Mouse (Mus musculus): ENCODE results near the gene Ltb4r2. TPM values are rescaled to one million over a fixed set of nuclear protein-coding genes. Genes with fewer than 3 reads are reported as not detected.

The Ltb4r2 gene
- total RNA-seq (2014; fragmentation: Nextera tagmentation) (not detected in 2 replicates), total RNA-seq (2017) (0.38 and 1.7 TPM in 2 replicates)

DNA sequence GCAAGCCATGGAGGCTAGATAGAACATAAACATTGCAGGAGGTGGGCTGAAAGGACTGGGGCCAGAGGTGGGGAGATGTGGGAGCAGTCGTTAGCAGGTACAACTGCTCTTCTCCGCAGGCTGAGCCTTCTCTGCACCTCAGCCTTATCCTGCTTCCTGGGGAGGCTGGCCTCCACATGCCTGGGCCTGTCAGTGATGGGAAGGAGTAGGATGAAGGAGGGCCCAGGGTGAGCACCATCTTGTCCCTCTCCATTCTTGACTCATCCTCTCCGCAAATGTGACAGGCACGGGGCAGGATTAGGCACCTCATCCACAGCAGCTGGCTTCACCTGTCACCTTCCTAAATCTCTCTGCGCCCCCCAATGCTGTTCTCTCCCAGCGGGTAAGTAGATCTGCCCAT, at the start of gene Ltb4r2:
Ltb4r2 (plus strand) TSS at position 266 of the 400 bp plus-strand sequence.
- no peak for ATAC-seq (replicated peaks; ENCODE audit: low FRiP score, low TSS enrichment, poor library complexity, severe bottlenecking)

DNA sequence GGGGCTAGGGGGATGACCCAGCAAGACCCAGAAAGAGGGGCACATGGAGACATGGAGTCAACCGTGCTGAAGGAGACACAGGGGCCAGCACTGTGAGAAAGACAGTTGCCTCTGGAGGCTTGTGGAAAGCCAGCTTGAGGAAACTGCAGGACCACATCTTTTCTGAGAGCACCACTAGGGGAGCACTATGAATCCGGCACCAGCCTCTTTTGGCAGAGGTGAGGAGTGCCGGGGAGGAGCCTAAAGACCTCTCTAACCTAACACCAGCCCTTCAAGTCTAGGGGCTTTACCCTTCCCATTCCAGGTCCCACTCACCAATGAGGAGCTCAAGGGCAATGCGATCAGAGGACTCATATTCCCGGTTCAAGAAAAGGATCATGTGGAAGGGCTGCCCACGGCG, 49.4 kb upstream of the Ltb4r2 start:
- ATAC-seq (replicated peaks; ENCODE audit: low FRiP score, low TSS enrichment, poor library complexity, severe bottlenecking): no peak

DNA sequence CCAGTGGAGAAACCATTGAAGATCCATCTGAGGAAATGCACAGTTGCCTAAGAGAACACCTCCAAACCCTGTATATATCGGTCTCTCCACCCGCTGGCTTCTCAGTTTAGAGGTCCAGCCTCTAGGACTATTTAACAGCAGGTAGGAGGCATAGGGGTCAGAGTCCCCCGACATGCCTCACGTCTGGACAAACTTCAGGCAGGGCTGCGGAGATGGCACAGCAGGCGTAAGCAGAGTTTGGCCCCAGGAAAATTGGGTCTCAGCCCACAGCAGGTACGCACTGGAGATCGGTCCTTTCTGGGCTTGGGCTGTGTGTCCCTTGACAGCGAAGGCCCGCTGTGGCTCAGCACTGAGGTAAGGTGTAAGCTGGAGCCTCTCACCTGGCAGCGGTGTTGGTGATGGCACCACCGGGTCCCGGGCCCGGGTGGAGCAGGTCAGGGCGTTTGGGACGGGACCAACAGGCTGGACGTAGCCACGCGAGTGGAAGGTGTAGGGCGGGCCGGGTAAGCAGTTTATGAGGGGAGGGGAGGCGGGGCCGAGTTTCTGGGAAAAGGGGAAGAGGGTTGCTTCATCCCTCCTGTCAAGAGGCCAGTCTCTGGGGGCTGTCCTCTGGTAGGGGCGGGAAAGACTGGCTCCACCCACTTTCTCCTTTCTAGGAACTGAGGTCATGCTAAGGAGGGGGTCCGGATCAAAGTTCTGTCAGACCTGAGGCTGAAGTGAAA, 48.1 kb upstream of the Ltb4r2 start:
- no peak; the same call in 1 of the 2 replicates for ATAC-seq (replicated peaks; ENCODE audit: low FRiP score, low TSS enrichment, poor library complexity, severe bottlenecking)

DNA sequence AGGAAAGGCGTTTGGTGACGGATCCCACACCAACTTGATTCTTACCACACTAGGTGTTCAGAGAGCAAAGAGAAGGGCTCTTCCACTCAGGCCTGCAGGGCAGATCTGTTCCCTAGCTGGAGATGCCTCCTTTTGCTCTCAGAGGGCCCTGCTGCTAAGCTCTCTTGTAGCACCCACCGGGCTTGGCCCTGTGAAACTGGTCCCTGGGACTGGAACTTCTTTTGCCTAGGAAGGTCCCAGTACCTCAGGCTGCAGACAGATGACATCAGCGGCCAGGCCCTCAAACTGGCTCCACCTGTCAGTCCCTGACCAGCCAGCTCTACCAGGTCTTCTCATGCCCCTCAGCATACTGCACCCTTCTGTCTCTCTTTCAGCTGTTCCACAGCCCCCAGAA, 47.5 kb upstream of the Ltb4r2 start, which contains the start of gene Tgm1:
Tgm1 (minus strand) TSS at position 198 of the 394 bp plus-strand sequence.
- no peak for ATAC-seq (replicated peaks; ENCODE audit: low FRiP score, low TSS enrichment, poor library complexity, severe bottlenecking)

DNA sequence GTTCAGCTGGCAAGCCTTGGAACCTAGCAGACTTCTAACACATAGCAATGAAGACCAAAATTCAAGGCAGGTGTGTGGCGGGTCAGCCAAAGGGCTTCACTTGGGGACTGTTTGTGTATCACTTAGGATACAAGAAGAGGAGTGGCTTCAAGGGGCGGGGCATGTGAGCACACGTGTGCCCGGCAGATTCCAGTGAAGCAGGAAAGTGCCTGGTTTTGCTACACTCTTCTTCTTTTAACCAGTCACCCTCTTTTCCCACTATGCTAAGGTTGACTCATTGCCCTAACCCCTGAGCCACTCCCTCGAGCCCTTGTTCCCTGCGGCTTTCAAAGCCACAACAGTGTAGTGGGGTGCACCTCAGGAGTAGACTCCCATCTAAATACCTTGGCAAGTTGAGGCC, 46.3 kb upstream of the Ltb4r2 start:
- ATAC-seq (replicated peaks; ENCODE audit: low FRiP score, low TSS enrichment, poor library complexity, severe bottlenecking): peak; percentile 46

DNA sequence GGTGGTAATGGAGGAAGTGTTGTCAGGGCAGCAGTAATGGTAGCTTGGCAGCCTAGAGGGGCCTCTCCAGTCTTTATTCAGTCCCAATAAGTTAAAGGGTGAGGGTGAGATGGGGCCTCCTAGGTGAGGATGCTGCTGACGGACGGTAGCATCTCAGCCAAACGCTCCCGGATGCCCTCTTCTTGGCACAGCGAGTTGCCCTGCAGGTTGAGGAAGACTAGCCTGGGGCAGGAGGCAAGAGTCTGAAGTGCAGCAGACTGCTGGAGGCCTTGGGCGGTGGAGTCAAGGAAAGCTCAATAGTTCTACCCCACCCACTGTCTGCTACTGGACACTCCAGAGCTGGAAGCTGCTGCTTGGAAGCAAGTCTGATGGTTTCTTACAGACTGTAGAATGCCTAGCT, 45.0 kb upstream of the Ltb4r2 start:
- no peak for ATAC-seq (replicated peaks; ENCODE audit: low FRiP score, low TSS enrichment, poor library complexity, severe bottlenecking)

DNA sequence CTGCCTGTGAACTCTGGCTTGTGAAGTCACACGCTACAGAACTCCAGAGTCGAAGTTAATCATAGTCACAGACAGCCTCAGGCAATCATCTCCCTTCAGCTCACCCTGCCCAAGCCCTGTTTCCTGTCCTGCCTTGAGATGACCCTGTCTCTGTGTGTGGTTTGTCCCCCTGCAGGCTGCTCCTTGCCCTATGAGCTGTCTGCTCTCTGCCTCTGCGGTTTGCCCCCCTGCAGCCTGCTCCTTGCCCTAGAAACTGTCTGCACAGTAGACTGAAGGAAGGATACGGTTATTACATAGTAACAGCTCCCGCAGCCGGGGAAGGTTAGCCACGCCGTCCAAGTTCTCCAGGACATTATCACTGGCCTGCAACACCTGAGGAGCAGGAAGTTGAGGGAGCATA, 44.3 kb upstream of the Ltb4r2 start:
- no peak for ATAC-seq (replicated peaks; ENCODE audit: low FRiP score, low TSS enrichment, poor library complexity, severe bottlenecking)

DNA sequence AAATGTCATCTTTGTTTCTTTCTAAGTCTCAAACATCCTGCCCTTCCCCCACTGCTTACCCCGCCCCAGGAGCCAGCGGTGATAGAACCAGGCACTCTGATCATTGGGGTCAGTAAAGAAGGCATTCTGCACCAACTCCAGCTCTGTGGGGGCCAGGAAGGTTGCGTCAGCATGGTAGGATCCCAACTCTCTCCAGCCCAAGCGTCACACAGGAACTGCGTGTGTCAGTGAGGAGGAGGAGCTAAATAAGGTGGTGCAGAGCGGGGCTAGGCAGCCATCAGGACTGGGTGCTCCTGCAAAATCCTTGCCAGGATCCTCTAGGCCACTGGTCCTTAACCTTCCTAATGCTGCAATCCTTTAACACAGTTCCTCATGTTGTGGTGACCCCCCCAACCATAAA, 41.5 kb upstream of the Ltb4r2 start:
- no peak for ATAC-seq (replicated peaks; ENCODE audit: low FRiP score, low TSS enrichment, poor library complexity, severe bottlenecking)

DNA sequence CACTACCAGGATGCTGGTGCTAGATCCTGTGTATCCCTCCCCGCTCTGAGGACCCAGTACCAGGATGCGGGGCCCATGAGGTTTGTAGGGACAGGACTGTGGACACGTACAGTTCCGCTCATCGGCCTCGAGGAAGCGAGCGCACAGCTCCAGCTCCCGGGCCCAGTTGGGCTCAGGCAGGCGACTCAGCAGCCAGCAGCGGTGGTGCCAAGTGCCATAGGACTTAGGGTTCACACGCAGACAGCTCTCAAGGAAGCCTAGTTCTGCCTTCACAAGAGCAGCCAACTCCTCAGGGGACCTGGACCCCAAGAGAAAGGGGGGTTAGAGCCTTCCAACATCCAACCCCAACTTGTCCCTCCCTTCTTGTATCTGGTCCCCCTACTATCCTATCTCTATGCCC, 40.6 kb upstream of the Ltb4r2 start:
- ATAC-seq (replicated peaks; ENCODE audit: low FRiP score, low TSS enrichment, poor library complexity, severe bottlenecking): no peak

DNA sequence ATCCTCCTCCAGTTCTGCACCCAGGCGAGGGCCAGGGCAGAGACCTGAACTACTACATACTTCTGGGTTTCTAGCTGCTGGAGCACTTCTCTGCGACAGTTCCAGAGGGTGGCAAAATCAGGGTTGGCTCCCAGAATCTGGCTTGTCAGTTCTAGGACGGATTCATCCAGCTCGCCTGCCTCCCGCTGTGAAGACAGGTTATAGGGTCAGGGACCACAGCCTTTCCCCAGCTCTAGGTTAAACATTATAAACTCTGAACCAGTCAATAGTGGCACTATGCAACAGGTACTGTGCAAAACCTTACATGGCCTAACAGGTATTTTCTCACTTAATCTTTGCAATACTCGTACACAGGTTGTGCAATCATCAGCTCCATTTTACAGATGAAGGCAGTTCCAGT, 40.2 kb upstream of the Ltb4r2 start:
- no peak for ATAC-seq (replicated peaks; ENCODE audit: low FRiP score, low TSS enrichment, poor library complexity, severe bottlenecking)

DNA sequence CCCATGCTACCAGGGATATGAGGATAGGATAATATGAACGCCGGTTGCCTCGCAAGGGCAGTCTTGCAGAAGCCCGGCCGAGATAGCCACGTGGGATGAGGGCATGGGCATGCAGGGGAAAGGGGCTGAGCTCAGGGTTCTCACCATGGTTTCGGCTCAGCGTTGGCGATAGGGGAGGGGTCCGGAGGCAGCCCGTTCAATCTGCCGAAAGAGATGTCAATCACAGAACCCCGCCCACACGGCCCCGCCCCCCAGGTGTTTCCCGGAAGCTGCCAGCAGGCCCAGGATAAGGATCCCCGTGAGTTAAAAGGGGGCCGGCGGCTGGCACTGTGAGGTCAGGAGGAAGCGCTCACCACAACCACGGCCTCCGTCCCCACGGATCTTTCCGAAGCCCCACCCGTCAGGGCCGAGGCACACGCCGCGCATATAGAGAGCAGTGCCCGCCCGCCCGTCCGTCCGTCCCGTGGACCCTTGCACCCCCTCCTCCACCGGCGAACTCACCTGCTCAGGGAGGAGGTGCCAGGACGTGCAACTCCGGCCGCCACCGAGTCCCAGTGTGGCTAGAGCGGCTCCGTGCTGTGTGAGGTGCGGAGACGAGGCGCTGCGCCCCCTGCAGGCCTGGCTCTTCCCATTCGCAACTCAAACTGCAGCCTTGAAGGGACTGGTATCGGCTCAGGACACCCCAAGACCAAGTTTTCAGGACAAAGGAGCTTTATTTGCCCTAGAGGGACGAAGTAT, 39.4 kb upstream of the Ltb4r2 start, which contains the start of gene Rabggta:
Rabggta (minus strand) TSS at position 564 of the 738 bp plus-strand sequence.
- peak; percentile 81 for ATAC-seq (replicated peaks; ENCODE audit: low FRiP score, low TSS enrichment, poor library complexity, severe bottlenecking)

DNA sequence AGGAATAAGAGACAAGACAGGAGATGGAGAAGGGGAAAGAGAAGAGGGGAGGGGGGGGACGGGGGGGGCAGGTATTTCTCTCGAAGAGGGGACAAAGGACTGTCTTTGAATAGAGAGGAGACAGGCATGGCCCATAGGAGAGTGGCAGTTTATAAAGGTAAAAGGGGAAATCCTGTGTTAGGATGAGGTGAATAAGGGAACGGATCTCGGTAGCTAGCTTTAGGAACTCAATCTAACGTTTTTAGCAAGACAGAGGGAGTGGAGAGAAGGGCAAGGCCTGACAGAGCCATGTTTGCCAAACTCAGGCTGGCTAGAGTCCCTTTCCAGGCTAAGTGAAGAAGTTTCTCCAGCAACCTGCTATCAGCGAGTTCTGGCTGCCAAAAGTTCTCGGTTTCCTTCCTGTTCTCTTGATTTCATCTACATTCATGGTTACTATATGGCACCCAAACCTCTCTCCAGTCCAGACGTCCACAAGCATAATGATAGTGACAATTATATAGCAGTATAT, 38.7 kb upstream of the Ltb4r2 start:
- ATAC-seq (replicated peaks; ENCODE audit: low FRiP score, low TSS enrichment, poor library complexity, severe bottlenecking): no peak

DNA sequence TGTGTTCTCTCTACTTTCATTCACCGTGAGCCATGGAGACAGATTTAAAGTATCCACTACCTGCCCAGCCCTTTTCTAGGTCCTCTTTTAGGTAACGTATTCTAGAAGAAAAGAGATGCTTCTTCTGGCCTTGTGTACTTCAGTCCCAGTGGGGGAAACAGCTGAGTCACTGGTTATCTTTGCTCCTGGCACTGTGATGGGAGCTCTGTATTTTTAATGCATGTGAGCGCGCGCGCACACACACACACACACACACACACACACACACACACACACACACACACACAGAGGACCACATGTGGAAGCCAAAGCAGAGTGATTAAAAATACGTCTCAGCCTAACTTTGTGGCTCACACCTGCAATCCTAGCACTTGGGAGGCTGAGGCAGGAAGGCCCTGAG, 37.8 kb upstream of the Ltb4r2 start:
- no peak for ATAC-seq (replicated peaks; ENCODE audit: low FRiP score, low TSS enrichment, poor library complexity, severe bottlenecking)

DNA sequence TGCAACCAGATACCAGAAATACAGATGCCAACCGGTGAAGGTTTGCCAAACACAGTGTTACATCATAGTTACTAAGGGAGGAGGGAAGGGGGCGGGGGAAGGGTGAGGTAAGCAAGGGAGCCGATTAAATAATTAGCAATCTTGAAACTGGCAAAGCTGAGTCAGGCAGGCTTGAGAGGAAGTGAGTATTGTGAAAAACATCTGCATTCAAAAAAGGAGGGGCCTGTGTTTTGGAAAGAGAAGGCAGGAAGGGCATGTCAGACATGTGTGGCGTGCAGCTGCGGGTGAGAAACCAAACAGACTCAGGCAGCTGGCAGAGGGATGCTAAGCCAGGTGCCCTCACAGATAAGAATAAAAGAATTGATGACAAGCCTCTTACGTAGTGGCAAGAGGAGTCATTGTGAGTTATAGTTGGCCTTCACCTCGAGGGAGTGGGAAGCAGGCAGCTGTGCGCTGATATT, 36.8 kb upstream of the Ltb4r2 start:
- peak; percentile 76 for ATAC-seq (replicated peaks; ENCODE audit: low FRiP score, low TSS enrichment, poor library complexity, severe bottlenecking)

DNA sequence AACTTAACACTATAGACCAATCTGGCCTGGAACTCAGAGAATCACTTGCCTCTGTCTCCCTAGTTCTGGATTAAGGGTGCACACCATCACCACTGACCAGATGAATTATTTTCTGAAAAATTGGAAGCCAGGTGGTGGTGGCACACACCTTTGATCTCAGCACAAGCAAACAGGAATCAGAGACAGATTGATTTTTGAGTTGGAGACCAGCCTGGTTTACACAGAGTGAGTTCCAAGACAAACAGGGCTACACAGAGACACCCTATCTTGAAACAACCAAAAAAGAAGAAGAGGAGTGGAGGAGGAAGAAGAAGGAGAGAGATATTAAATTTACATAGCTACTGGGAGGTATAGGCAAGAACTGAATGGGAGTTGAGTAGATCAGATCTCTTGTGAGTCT, 35.0 kb upstream of the Ltb4r2 start:
- ATAC-seq (replicated peaks; ENCODE audit: low FRiP score, low TSS enrichment, poor library complexity, severe bottlenecking): no peak

DNA sequence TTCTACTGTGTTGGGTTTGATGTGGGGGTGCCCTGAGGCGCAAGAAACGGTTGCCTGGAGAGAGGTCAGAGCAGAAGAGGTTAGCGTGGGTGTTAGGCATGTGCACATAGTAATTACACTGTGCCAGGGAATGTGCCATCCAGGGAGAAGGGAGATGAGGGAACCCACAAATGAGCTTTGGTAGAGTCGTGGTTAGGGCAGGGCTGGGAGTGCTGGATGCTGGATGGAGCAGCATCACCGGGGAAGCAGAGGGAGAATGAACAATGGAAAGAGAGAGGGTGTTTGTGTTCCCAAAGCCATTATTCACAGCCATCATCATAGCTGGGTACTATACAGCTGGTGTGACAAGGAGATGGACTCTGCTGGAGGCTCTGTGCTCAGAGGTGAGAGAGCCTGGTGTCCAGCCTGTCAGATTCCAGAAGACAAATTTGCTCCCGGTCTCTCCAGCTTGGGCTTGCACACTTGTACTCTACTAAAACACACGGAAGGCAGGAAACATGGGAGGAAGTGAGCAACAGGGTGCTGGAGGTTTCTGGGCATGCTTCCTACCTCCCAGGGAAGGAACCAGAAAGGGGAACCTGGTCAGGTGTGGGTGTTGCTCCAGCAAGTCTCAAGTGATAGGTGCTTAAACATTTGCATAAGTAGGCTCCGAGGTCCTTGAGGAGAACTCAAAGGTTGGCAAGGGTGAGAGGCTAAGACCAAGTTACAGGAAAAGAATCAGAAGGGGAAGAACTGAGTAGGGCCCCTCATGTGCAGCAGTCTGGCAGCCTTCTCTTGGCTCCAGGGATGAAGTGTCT, 33.1 kb upstream of the Ltb4r2 start:
- ATAC-seq (replicated peaks; ENCODE audit: low FRiP score, low TSS enrichment, poor library complexity, severe bottlenecking): no peak

DNA sequence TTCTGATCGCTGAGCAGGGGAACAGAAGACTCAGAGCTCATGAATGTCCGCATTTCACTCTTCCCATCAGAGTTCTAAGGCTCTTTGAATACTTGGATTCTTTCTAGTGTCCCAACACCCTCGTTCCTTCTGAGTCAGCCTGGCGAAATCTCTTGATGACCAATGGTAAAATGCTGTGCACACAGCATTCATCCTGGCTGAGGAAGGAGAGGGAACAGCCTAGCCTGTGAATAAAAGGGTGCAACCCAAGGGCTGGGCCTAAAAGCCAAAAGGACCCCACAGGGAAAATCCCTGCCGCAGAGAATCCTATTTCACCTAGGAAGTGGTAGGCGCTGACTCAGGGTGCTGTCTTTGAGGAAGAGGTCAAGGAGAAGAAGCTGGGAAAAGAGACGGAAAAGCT, 31.1 kb upstream of the Ltb4r2 start:
- ATAC-seq (replicated peaks; ENCODE audit: low FRiP score, low TSS enrichment, poor library complexity, severe bottlenecking): no peak

DNA sequence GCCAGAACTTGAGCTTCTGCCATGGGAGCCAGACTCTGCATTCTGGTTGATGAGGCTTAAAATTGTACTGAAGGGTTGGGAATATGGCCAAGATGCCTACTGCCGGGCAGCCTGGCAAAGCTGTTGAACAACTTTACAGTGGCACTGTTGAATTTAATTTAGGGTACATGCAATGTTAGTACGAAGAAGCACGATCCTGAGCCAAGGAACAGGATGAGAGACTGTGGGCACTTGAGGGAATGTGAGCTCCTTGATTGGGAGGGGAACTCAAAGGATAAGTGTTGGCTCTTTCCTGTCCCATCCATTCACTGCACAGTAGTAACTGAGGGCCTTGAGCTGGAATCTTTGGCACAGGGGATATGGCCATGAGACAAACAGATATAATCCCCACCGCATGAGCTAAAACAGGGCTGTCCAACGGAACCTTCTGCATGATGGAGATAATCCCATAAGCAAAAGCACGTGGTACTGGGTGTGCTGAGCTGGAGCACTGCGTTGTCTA, 30.6 kb upstream of the Ltb4r2 start:
- ATAC-seq (replicated peaks; ENCODE audit: low FRiP score, low TSS enrichment, poor library complexity, severe bottlenecking): no peak

DNA sequence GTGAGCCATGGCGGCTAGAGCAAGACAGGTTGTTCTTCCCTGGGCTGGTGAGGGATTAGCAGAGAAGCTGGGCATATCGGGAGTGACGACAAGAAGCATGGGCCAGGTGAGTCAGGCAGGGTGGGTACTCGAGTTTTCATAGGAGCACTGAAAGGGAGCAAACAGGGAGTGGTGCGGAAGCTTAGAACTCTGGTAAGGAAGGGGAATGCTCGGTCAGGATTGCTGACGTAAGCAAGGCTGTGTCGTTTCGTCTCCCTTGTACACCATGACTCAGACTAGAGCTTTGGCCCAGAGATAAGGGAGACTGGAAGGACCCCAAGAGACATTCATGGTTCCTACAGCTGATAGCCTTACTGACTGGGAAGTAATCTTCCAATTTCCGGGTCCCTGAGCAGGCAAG, 27.3 kb upstream of the Ltb4r2 start:
- ATAC-seq (replicated peaks; ENCODE audit: low FRiP score, low TSS enrichment, poor library complexity, severe bottlenecking): no peak

DNA sequence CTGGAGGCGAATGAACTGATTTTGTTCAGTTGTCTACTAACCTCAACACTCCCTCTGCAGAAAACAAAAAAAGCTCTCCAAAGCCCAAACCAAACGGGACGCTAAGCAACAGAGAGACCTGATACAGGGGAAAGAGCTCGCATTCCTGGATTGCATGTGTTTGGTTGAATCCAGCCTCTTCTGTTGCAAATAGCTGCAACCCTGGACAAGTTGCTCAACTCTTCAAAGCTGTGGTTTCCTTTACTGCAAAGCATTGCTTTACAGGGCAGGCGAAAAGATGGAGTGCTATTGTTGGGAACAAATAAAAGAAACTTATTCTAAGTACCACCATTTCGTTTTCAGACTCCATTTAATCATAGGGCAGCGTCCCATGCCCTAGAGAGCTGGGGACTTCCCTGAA, 26.4 kb upstream of the Ltb4r2 start:
- no peak for ATAC-seq (replicated peaks; ENCODE audit: low FRiP score, low TSS enrichment, poor library complexity, severe bottlenecking)
